Mouse (Mus musculus) midbrain, embryonic 16.5 days (tissue): ENCODE measurements at regions not wholly inside any gene's neighbourhood (a gene's known extent, or its start where the extent isn't known, plus 50 kb on each side); places are given as distances from the start of the nearest gene placed in this dataset.
"Not testable (repeated sequence)": the region's sequence is repeated elsewhere in the genome, so short reads cannot be mapped to it uniquely, and the experiment has no call there.

Experiments
- ATAC-seq: fragments of 200-750 bp; cut with Nextera tagmentation; 2 replicates; pipeline ENCODE4 v1.8.0; 2017; ENCODE audit warnings: moderate TSS enrichment
- H3K27ac ChIP-seq: fragments of 300-500 bp; sonication (generic); 2 replicates; pipeline ENCODE4 v1.5.1; 2014; ENCODE audit warnings: mild to moderate bottlenecking, low read length, mixed read lengths
- H3K27me3 ChIP-seq: fragments of 300-500 bp; sonication (generic); 2 replicates; pipeline ENCODE4 v1.6.1; 2014; ENCODE audit warnings: low read depth, low read length, mixed read lengths; ENCODE audit not compliant: control insufficient read depth, insufficient read depth
- H3K36me3 ChIP-seq: fragments of 300-500 bp; sonication (generic); 2 replicates; pipeline ENCODE4 v1.6.1; 2014; ENCODE audit warnings: mild to moderate bottlenecking, low read length, moderate library complexity, mixed read lengths; ENCODE audit not compliant: control insufficient read depth, insufficient read depth
- H3K4me1 ChIP-seq: fragments of 300-500 bp; sonication (generic); 2 replicates; pipeline ENCODE4 v1.6.1; 2014; ENCODE audit warnings: mild to moderate bottlenecking, low read length, mixed read lengths; ENCODE audit not compliant: control insufficient read depth, insufficient read depth
- H3K4me2 ChIP-seq: fragments of 300-500 bp; sonication (generic); 2 replicates; pipeline ENCODE4 v1.6.1; 2014; ENCODE audit warnings: mild to moderate bottlenecking, low read length, mixed read lengths
- H3K4me3 ChIP-seq: fragments of 300-500 bp; sonication (generic); 2 replicates; pipeline ENCODE4 v1.5.1; 2014; ENCODE audit warnings: low read depth, mild to moderate bottlenecking, low read length, moderate library complexity, mixed read lengths
- H3K9ac ChIP-seq: fragments of 300-500 bp; sonication (generic); 2 replicates; pipeline ENCODE4 v1.6.1; 2014; ENCODE audit warnings: low read depth, low read length, mixed read lengths
- H3K9me3 ChIP-seq: fragments of 300-500 bp; sonication (generic); replicated peaks from 2 replicates; pipeline ENCODE4 v1.6.1; 2014; ENCODE audit warnings: mild to moderate bottlenecking, low read length, mixed read lengths; ENCODE audit not compliant: control insufficient read depth, poor library complexity, severe bottlenecking
- WGBS: fragments of 180-500 bp; shearing (Covaris S2); extraction: QIAGEN DNeasy Blood & Tissue Kit; methylation state at CpG from one replicate; pipeline ENCODE4 v1.1.7; 2014; 5-methylcytosine and 5-hydroxymethylcytosine counted together

- H3K9me3 ChIP-seq, result no peaks in the 10 kb centered on the region
- WGBS, result 39% methylated on average over 3 of the region's 3 CpGs
- H3K27me3 ChIP-seq, result no peaks in the 10 kb centered on the region
- no peaks in the 10 kb centered on the region for H3K4me1 ChIP-seq
- no peaks in the 10 kb centered on the region for H3K36me3 ChIP-seq
- no peak overlapping the region for H3K4me3 ChIP-seq
- ATAC-seq, result no peak
- no peak overlapping the region for H3K9ac ChIP-seq
- H3K4me2 ChIP-seq, result no peak overlapping the region
- no peak overlapping the region for H3K27ac ChIP-seq
Observed at GRCm38 (mm10) chr1:23034271-23034670, 67.8 kb downstream of the 4933415F23Rik start.

GRCm38 (mm10) chr1:23023536-23023935 lies 78.5 kb downstream of the 4933415F23Rik start:
- no peak overlapping the region for H3K9ac ChIP-seq
- no peak for ATAC-seq
- H3K4me1 ChIP-seq, result no peaks in the 10 kb centered on the region
- no peaks in the 10 kb centered on the region for H3K27me3 ChIP-seq
- no peak overlapping the region for H3K27ac ChIP-seq
- H3K4me2 ChIP-seq, result no peak overlapping the region
- no peaks in the 10 kb centered on the region for H3K36me3 ChIP-seq
- no peaks in the 10 kb centered on the region for H3K9me3 ChIP-seq
- H3K4me3 ChIP-seq, result no peak overlapping the region
- 85% methylated on average over 3 of the region's 3 CpGs for WGBS

- Histone ChIP-seq H3K4me3 (no peak overlapping the region), H3K9ac (no peak overlapping the region), H3K27me3 (no peaks in the 10 kb centered on the region), H3K9me3 (no peaks in the 10 kb centered on the region), H3K36me3 (no peaks in the 10 kb centered on the region), H3K4me2 (no peak overlapping the region), H3K27ac (no peak overlapping the region), H3K4me1 (no peaks in the 10 kb centered on the region)
- ATAC-seq, result no peak
- 86% methylated on average over 5 of the region's 5 CpGs for WGBS
Observed at GRCm38 (mm10) chr1:23007784-23008490, 94.1 kb downstream of the 4933415F23Rik start.

DNA sequence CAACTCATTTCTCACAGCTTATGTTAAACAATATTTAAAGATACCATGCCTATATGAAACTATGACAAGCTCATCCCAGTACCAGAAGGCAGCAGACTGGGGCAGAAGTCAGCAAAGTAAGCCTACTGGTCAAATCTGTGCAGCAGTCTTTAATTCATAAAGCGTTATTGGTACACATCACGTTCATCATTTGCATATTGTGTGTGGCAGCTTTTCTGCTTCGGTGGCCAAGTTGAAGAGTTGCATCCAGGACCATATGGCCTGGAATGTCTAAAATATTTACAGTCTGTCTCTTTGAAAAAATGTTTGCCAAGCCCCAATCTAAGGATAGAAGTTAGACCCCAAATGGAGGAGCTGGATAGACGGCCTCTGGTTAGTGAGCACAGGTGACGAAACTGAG lies 97.2 kb downstream of the 4933415F23Rik start:
- no peaks in the 10 kb centered on the region for H3K27me3 ChIP-seq
- H3K9ac ChIP-seq, result no peak overlapping the region
- no peaks in the 10 kb centered on the region for H3K36me3 ChIP-seq
- no peak overlapping the region for H3K4me3 ChIP-seq
- H3K4me2 ChIP-seq, result no peak overlapping the region
- no peaks in the 10 kb centered on the region for H3K4me1 ChIP-seq
- no peaks in the 10 kb centered on the region for H3K9me3 ChIP-seq
- no peak overlapping the region for H3K27ac ChIP-seq
- WGBS, result 90% methylated on average over 5 of the region's 5 CpGs
- no peak for ATAC-seq

DNA sequence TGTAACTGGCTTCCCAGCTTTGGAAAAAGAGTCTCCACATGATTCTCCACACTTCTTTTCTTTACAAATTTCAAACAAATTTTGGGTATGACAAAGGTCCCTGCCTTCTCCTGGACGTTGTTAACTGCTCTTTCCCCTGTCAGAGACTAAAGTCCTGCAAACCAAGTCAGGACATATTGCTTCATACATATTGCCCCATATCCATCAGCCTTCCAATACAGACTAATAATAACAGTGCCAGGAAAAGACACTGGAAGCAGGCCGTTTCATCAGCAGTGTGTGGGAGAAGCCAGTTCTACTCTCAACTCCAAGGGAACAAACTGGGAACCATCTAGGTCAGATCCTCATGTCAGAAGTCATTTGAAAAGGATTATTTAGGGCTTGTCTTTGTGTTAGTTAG lies 105.4 kb downstream of the 4933415F23Rik start:
- no peaks in the 10 kb centered on the region for H3K27me3 ChIP-seq
- H3K36me3 ChIP-seq, result no peaks in the 10 kb centered on the region
- H3K9me3 ChIP-seq, result no peaks in the 10 kb centered on the region
- H3K27ac ChIP-seq, result no peak overlapping the region
- H3K4me1 ChIP-seq, result no peaks in the 10 kb centered on the region
- no peak overlapping the region for H3K4me3 ChIP-seq
- H3K9ac ChIP-seq, result no peak overlapping the region
- ATAC-seq, result no peak
- WGBS, result 77% methylated on average over 2 of the region's 2 CpGs
- H3K4me2 ChIP-seq, result no peak overlapping the region

GRCm38 (mm10) chr1:22989521-22990221 lies 112.4 kb downstream of the 4933415F23Rik start:
- no peak for ATAC-seq
- H3K27ac ChIP-seq, result no peak overlapping the region
- no peaks in the 10 kb centered on the region for H3K9me3 ChIP-seq
- H3K4me2 ChIP-seq, result no peak overlapping the region
- H3K9ac ChIP-seq, result no peak overlapping the region
- no peak overlapping the region for H3K4me3 ChIP-seq
- no peaks in the 10 kb centered on the region for H3K36me3 ChIP-seq
- no peaks in the 10 kb centered on the region for H3K4me1 ChIP-seq
- H3K27me3 ChIP-seq, result no peaks in the 10 kb centered on the region
- WGBS, result 65% methylated on average over 7 of the region's 7 CpGs

DNA sequence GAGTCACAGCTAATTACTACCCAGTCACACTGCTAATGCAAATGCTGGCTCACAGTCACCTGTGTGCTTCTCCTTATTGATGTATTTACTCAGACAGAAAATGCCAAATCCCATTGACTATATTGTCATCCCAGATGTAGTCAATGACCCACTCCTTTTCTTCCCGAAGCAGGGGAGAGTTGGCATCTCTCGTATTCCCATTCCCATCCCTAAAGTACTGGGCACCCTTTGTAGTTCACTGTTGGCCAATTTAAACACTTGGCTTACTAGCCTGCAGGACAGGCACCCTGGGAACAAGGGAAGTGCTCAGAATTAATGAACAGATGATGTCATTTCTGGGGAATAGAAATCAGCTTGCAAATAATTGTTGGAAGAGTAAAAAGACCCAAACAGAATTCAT lies 114.5 kb downstream of the 4933415F23Rik start:
- Histone ChIP-seq H3K27ac (no peak overlapping the region), H3K4me3 (no peak overlapping the region), H3K9ac (no peak overlapping the region), H3K9me3 (no peaks in the 10 kb centered on the region), H3K27me3 (no peaks in the 10 kb centered on the region), H3K4me2 (no peak overlapping the region), H3K4me1 (no peaks in the 10 kb centered on the region), H3K36me3 (no peaks in the 10 kb centered on the region)
- no peak for ATAC-seq
- 50% methylated on average over 2 of the region's 2 CpGs for WGBS

- not testable (repeated sequence) for H3K9ac ChIP-seq
Observed at GRCm38 (mm10) chr1:22984276-22984675, 117.8 kb downstream of the 4933415F23Rik start.

GRCm38 (mm10) chr1:22974917-22975316 lies 127.1 kb downstream of the 4933415F23Rik start:
- no peak overlapping the region for H3K9ac ChIP-seq
- WGBS, result 62% methylated on average over 4 of the region's 4 CpGs

More at GRCm38 (mm10) chr1:22984276-22984675, 117.8 kb downstream of the 4933415F23Rik start:
- H3K4me3 ChIP-seq, ATAC-seq, H3K4me2 ChIP-seq, H3K27me3 ChIP-seq, H3K9me3 ChIP-seq, H3K4me1 ChIP-seq, H3K27ac ChIP-seq, H3K36me3 ChIP-seq: not testable (repeated sequence)

More at GRCm38 (mm10) chr1:22974917-22975316, 127.1 kb downstream of the 4933415F23Rik start:
- Histone ChIP-seq H3K36me3 (no peaks in the 10 kb centered on the region), H3K4me2 (no peak overlapping the region), H3K27me3 (no peaks in the 10 kb centered on the region), H3K4me3 (no peak overlapping the region), H3K9me3 (no peaks in the 10 kb centered on the region), H3K27ac (no peak overlapping the region), H3K4me1 (no peaks in the 10 kb centered on the region)
- no peak for ATAC-seq
